Mouse (Mus musculus) myocyte (in vitro differentiated cells): ENCODE results near the gene Por. TPM values are rescaled to one million over a fixed set of nuclear protein-coding genes. Genes with fewer than 3 reads are reported as not detected.

Experiments
- H3K27me3 ChIP-seq: one replicate; pipeline ENCODE4 v1.6.1; 2011; ENCODE audit not compliant: control insufficient read depth, insufficient read depth, insufficient read length
- H3K36me3 ChIP-seq: one replicate; pipeline ENCODE4 v1.6.1; 2011; ENCODE audit not compliant: control insufficient read depth, insufficient read depth
- H3K4me2 ChIP-seq: one replicate; pipeline ENCODE4 v1.6.1; 2011; ENCODE audit warnings: low read depth, control low read depth
- H3K4me3 ChIP-seq: one replicate; pipeline ENCODE4 v1.5.1; 2011; ENCODE audit warnings: mild to moderate bottlenecking, control low read depth, moderate library complexity
- H3K79me2 ChIP-seq: one replicate; pipeline ENCODE4 v1.6.1; 2011; ENCODE audit not compliant: control insufficient read depth, insufficient read depth
- H3ac ChIP-seq: one replicate; pipeline ENCODE4 v1.6.1; 2011; ENCODE audit not compliant: control insufficient read depth, insufficient read length
- CEBPB ChIP-seq: IDR thresholded peaks from 2 replicates; pipeline ENCODE4 v1.6.1; 2011; ENCODE audit warnings: mild to moderate bottlenecking, moderate library complexity; ENCODE audit not compliant: poor library complexity, insufficient read depth, severe bottlenecking
- E2F4 ChIP-seq: IDR thresholded peaks from one replicate; pipeline ENCODE4 v1.6.1; 2011; ENCODE audit warnings: mild to moderate bottlenecking, control low read depth, moderate library complexity; ENCODE audit not compliant: insufficient read depth
- MAX ChIP-seq: IDR thresholded peaks from one replicate; pipeline ENCODE4 v1.6.1; 2011; ENCODE audit warnings: low read depth, mild to moderate bottlenecking, control low read depth
- MYOD1 ChIP-seq, 3 experiments: IDR thresholded peaks; one replicate each; pipeline ENCODE4 v1.6.1; 2011; ENCODE audit warnings: control low read depth in 2 of 3, low read depth in 2 of 3, mild to moderate bottlenecking in 2 of 3, moderate library complexity in 1 of 3; ENCODE audit not compliant: insufficient read length in 2 of 3, control insufficient read depth in 1 of 3
- MYOG ChIP-seq, 3 experiments: IDR thresholded peaks; one replicate each; pipeline ENCODE4 v1.6.1; 2011; ENCODE audit warnings: control low read depth in 2 of 3, low read depth in 2 of 3, mild to moderate bottlenecking in 2 of 3; ENCODE audit not compliant: insufficient read length in 2 of 3, control insufficient read depth in 1 of 3, insufficient read depth in 1 of 3
- POLR2A ChIP-seq: IDR thresholded peaks from one replicate; pipeline ENCODE4 v1.6.1; 2011; ENCODE audit warnings: low read depth, mild to moderate bottlenecking, control low read depth, moderate library complexity; ENCODE audit not compliant: insufficient read length
- POLR2AphosphoS2 ChIP-seq: IDR thresholded peaks from one replicate; pipeline ENCODE4 v1.6.1; 2011; ENCODE audit warnings: low read depth, control low read depth; ENCODE audit not compliant: insufficient read length
- REST ChIP-seq: IDR thresholded peaks from one replicate; pipeline ENCODE4 v1.6.1; 2011; ENCODE audit warnings: mild to moderate bottlenecking, control low read depth, moderate library complexity; ENCODE audit not compliant: insufficient read depth, insufficient read length
- SRF ChIP-seq: IDR thresholded peaks from one replicate; pipeline ENCODE4 v1.6.1; 2011; ENCODE audit warnings: low read depth; ENCODE audit not compliant: control insufficient read depth, insufficient read length
- TCF12 ChIP-seq: IDR thresholded peaks from one replicate; pipeline ENCODE4 v1.6.1; 2011; ENCODE audit warnings: mild to moderate bottlenecking, control low read depth; ENCODE audit not compliant: poor library complexity, insufficient read depth, severe bottlenecking
- TCF3 ChIP-seq: IDR thresholded peaks from one replicate; pipeline ENCODE4 v1.6.1; 2011; ENCODE audit warnings: low read depth, control low read depth; ENCODE audit not compliant: insufficient read length
- USF1 ChIP-seq: IDR thresholded peaks from one replicate; pipeline ENCODE4 v1.6.1; 2011; ENCODE audit warnings: low read depth, mild to moderate bottlenecking, control low read depth, moderate library complexity
- polyA plus RNA-seq: library from polyadenylated mRNA; unstranded; fragments of >200 nt; fragmentation: generic; extraction: Trizol; gene quantifications from one replicate; pipeline ENCODE4 v1.2.1, GENCODE M21; 2012; ENCODE audit warnings: missing spikeins

Por gene
- polyA plus RNA-seq, 1 experiment: 90.6 TPM

GRCm38 (mm10) chr5:135629401-135629800 lies 40.4 kb upstream of the Por start:
- H3K36me3 ChIP-seq: no peaks in the 10 kb centered on the region
- no peak overlapping the region for H3K4me3 ChIP-seq
- H3K79me2 ChIP-seq: peaks cover 14% of the 10 kb centered on the region
- H3K27me3 ChIP-seq: no peaks in the 10 kb centered on the region
- no peak overlapping the region for H3K4me2 ChIP-seq
- TF ChIP-seq CEBPB (no peak), USF1 (no peak), MAX (no peak), POLR2AphosphoS2 (no peak), TCF12 (no peak), MYOG (IDR thresholded peaks at IDR 0.05; ENCODE audit: control insufficient read depth in 1 of 3, insufficient read depth in 1 of 3, insufficient read length in 2 of 3, low read depth in 2 of 3) (no peak), E2F4 (no peak), MYOD1 (IDR thresholded peaks at IDR 0.05; ENCODE audit: control insufficient read depth in 1 of 3, insufficient read length in 2 of 3, low read depth in 2 of 3) (no peak), TCF3 (no peak), REST (no peak), SRF (no peak), POLR2A (no peak)
- no peak overlapping the region for H3ac ChIP-seq

GRCm38 (mm10) chr5:135630598-135630997 lies 39.2 kb upstream of the Por start:
- Histone ChIP-seq H3K4me3 (no peak overlapping the region), H3K27me3 (no peaks in the 10 kb centered on the region), H3K36me3 (no peaks in the 10 kb centered on the region), H3K79me2 (peaks cover 14% of the 10 kb centered on the region), H3K4me2 (no peak overlapping the region), H3ac (no peak overlapping the region)
- TF ChIP-seq E2F4 (no peak), TCF3 (no peak), MYOG (IDR thresholded peaks at IDR 0.05; ENCODE audit: control insufficient read depth in 1 of 3, insufficient read depth in 1 of 3, insufficient read length in 2 of 3, low read depth in 2 of 3) (no peak), REST (no peak), SRF (no peak)

- H3K79me2 ChIP-seq: peaks cover 14% of the 10 kb centered on the region
- peak within 1 kb of the TSS; percentile 20 for H3ac ChIP-seq
- H3K27me3 ChIP-seq: no peaks in the 10 kb centered on the region
- peak within 1 kb of the TSS; percentile 48 for H3K4me3 ChIP-seq
- no peak for TF ChIP-seq E2F4
- peak; percentile 98 for TF ChIP-seq POLR2A
- TF ChIP-seq POLR2AphosphoS2: peak; percentile 92
- peaks cover 5% of the 10 kb centered on the region for H3K36me3 ChIP-seq
- H3K4me2 ChIP-seq: peak within 1 kb of the TSS; percentile 84
Observed at GRCm38 (mm10) chr5:135632117-135632796, 37.6 kb upstream of the Por start, which contains the start of gene Rhbdd2. Gene Rhbdd2, plus strand, starts transcription at chr5:135632618.

GRCm38 (mm10) chr5:135632797-135633144 lies 37.1 kb upstream of the Por start:
- Histone ChIP-seq H3K27me3 (no peaks in the 10 kb centered on the region), H3ac (peak overlapping the region; percentile 20), H3K36me3 (peaks cover 5% of the 10 kb centered on the region), H3K4me3 (peak overlapping the region; percentile 48), H3K4me2 (peak overlapping the region; percentile 84), H3K79me2 (peaks cover 14% of the 10 kb centered on the region)
- no peak for TF ChIP-seq POLR2AphosphoS2
- no peak for TF ChIP-seq SRF
- no peak for TF ChIP-seq TCF3
- TF ChIP-seq USF1: no peak
- peak in 1 of 3 experiments; percentile 19 for TF ChIP-seq MYOD1 (IDR thresholded peaks at IDR 0.05; ENCODE audit: control insufficient read depth in 1 of 3, insufficient read length in 2 of 3, low read depth in 2 of 3)
- TF ChIP-seq TCF12: no peak
- TF ChIP-seq E2F4: no peak
- no peak for TF ChIP-seq MAX

GRCm38 (mm10) chr5:135639760-135640458 lies 29.9 kb upstream of the Por start:
- H3K27me3 ChIP-seq: no peaks in the 10 kb centered on the region
- no peak overlapping the region for H3K4me3 ChIP-seq
- no peak overlapping the region for H3K4me2 ChIP-seq
- no peak for TF ChIP-seq E2F4
- no peak for TF ChIP-seq MYOG (IDR thresholded peaks at IDR 0.05; ENCODE audit: control insufficient read depth in 1 of 3, insufficient read depth in 1 of 3, insufficient read length in 2 of 3, low read depth in 2 of 3)
- no peak for TF ChIP-seq USF1
- no peak for TF ChIP-seq MYOD1 (IDR thresholded peaks at IDR 0.05; ENCODE audit: control insufficient read depth in 1 of 3, insufficient read length in 2 of 3, low read depth in 2 of 3)
- no peak for TF ChIP-seq TCF12
- TF ChIP-seq TCF3: no peak
- TF ChIP-seq CEBPB: no peak
- no peak for TF ChIP-seq POLR2A
- TF ChIP-seq POLR2AphosphoS2: no peak
- no peak for TF ChIP-seq REST
- no peak for TF ChIP-seq MAX
- TF ChIP-seq SRF: no peak
- H3ac ChIP-seq: no peak overlapping the region
- peaks cover 5% of the 10 kb centered on the region for H3K36me3 ChIP-seq
- no peaks in the 10 kb centered on the region for H3K79me2 ChIP-seq
